Mouse (Mus musculus) limb, embryonic 10.5 days (tissue): ENCODE measurements at regions not wholly inside any gene's neighbourhood (a gene's known extent, or its start where the extent isn't known, plus 50 kb on each side); places are given as distances from the start of the nearest gene placed in this dataset.

Experiments
- DNase-seq: peaks from one replicate; pipeline ENCODE4 v3.0.0-alpha.2; 2017; ENCODE audit warnings: low spot score
- H3K27ac ChIP-seq: fragments of 300-500 bp; sonication (generic); 2 replicates; pipeline ENCODE4 v1.5.1; 2016; ENCODE audit warnings: mild to moderate bottlenecking
- H3K27me3 ChIP-seq: fragments of 300-500 bp; sonication (generic); 2 replicates; pipeline ENCODE4 v1.6.1; 2016; ENCODE audit warnings: low read depth, mild to moderate bottlenecking; ENCODE audit not compliant: poor library complexity, severe bottlenecking
- H3K36me3 ChIP-seq: fragments of 300-500 bp; sonication (generic); 2 replicates; pipeline ENCODE4 v1.6.1; 2016; ENCODE audit warnings: mild to moderate bottlenecking, moderate library complexity
- H3K4me1 ChIP-seq: fragments of 300-500 bp; sonication (generic); 2 replicates; pipeline ENCODE4 v1.6.1; 2016
- H3K4me3 ChIP-seq: fragments of 300-500 bp; sonication (generic); 2 replicates; pipeline ENCODE4 v1.5.1; 2016; ENCODE audit warnings: mild to moderate bottlenecking, moderate library complexity
- H3K9me3 ChIP-seq: fragments of 300-500 bp; sonication (generic); replicated peaks from 2 replicates; pipeline ENCODE4 v1.6.1; 2016; ENCODE audit warnings: mild to moderate bottlenecking
- WGBS: fragments of 180-500 bp; shearing (Covaris S2); methylation state at CpG from one replicate; pipeline ENCODE4 v1.1.7; 2016; 5-methylcytosine and 5-hydroxymethylcytosine counted together

DNA sequence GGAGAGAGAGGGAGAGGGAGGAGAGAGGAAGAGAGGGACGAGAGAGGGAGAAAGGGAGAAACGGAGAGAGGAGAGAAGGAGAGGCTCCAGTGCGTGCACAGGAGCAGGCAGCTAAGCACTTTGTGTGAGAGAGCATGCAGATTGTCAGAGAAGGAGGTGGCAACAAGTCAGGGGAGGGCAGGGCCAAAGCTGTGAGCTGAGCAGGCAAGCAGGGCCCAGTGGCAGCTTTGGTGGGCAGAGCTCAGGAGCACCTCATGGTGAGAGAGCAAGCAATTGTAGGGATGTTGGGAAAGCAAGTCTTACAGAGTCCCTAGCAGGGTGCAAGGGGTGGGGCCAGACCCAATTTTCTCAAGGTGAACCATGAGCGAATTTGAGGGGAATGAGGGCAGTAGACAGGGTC, 234.3 kb upstream of the Hey2 start:
- DNase-seq: no peak
- Histone ChIP-seq H3K4me1 (peaks cover 13% of the 10 kb centered on the region), H3K4me3 (no peak overlapping the region), H3K9me3 (no peaks in the 10 kb centered on the region), H3K27ac (peak overlapping the region; percentile 36; the same call in 1 of the 2 replicates), H3K36me3 (no peaks in the 10 kb centered on the region), H3K27me3 (no peaks in the 10 kb centered on the region)
- 27% methylated on average over 4 of the region's 4 CpGs for WGBS

DNA sequence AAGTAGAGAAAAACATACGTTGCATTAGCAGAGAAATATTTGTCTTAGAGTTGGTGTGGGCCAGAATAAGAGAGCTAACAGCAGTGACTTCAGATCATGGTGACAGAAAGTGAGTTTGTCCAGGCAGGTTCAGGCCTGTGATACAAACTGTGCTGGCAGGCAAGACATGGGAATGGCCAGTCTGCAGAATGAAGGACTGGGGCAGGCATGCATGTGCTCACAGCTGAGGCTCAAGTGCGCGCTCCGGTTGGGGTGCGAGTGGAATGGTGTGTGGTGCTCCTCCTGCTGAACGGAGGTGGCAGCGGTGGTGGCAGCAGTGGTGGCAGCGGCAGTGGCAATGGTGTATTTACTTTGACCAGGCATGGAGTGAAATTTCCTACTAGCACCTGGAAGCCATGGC, 233.8 kb upstream of the Hey2 start:
- Histone ChIP-seq H3K9me3 (no peaks in the 10 kb centered on the region), H3K27me3 (no peaks in the 10 kb centered on the region), H3K4me1 (peaks cover 13% of the 10 kb centered on the region), H3K36me3 (no peaks in the 10 kb centered on the region), H3K4me3 (no peak overlapping the region), H3K27ac (0 out of 2 replicates have a peak overlapping the region, but pooled peaks have one; percentile 36)
- 64% methylated on average over 8 of the region's 8 CpGs for WGBS
- no peak for DNase-seq

DNA sequence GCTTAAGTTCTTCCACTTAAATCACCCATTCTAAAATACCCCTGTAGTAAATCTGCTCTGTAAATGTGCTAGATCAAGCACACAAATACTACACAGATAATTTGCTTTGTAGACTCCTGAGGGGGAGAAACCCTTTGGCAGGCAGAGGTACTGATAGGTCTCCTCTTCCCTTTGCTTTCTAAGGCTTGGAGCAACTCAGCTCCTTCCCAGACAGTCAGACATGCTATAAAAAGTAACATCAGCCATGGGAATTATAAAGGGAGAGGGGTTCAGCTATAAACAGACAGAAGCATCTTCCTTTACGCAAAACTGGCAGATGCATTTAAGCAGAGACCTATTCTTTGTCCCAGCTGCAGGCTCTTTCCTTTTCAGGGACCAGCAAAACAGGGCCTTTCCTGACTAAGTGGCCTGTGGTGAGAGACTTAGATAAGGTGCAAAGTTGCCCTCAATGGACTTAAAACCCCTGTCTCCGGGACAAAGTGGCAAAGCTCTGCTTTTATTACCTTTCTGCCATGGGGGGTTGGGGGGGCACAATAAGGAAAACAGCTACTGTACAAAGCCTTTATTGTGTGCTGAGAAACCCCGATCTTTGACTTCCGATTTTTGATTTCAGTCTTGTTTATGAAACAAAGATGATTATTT, 231.5 kb upstream of the Hey2 start:
- Histone ChIP-seq H3K27me3 (no peaks in the 10 kb centered on the region), H3K4me1 (peaks cover 13% of the 10 kb centered on the region), H3K9me3 (no peaks in the 10 kb centered on the region), H3K27ac (no peak overlapping the region), H3K4me3 (no peak overlapping the region), H3K36me3 (no peaks in the 10 kb centered on the region)
- DNase-seq: no peak
- 70% methylated on average over 4 of the region's 4 CpGs for WGBS

DNA sequence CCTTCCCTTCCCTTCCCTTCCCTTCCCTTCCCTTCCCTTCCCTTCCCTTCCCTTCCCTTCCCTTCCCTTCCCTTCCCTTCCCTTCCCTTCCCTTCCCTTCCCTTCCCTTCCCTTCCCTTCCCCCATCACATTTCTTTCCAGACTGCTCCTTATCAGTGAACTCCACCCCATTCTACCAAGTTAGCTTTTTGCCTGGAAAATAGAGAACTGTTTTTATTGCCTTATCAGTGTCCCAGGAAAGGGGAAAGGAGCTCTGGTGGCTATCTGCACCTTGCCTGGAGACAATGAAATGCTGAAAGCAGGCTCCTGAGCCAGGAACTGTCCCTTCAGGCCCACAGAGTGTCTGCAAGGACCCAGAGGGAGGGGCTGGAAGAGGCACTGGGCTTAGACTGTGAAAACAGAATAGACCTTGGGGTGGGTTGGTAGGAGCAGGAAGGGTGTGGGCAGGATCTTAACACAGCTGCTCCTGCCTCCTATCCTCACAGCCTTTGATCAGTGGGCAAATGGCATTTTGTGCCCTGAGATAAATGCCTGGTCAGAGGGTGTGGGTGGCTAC, 226.1 kb upstream of the Hey2 start:
- Histone ChIP-seq H3K27me3 (no peaks in the 10 kb centered on the region), H3K36me3 (no peaks in the 10 kb centered on the region), H3K9me3 (no peaks in the 10 kb centered on the region), H3K4me1 (no peaks in the 10 kb centered on the region), H3K27ac (no peak overlapping the region), H3K4me3 (no peak overlapping the region)
- no peak for DNase-seq

DNA sequence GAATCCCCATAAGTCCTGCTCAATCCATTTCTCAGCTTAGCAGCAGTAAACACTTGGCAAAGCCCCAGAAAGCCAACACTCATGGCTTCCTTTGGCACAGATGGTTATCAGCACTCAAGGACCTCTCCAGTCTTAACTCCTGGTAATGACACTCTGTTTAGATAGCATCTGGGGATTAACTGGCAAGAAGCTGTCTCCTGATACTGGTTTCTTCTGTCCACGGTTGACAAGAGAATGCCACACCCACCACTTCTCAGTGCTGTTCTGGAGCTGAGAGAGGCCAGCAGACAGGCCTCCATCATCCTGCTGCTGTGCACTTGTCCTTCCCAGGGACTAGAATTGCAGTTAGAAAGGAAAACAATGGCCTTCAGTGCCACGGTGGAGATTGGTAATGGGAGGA, 220.1 kb upstream of the Hey2 start:
- no peaks in the 10 kb centered on the region for H3K4me1 ChIP-seq
- H3K36me3 ChIP-seq: no peaks in the 10 kb centered on the region
- 47% methylated on average over 2 of the region's 2 CpGs for WGBS
- no peak for DNase-seq
- no peak overlapping the region for H3K27ac ChIP-seq
- H3K27me3 ChIP-seq: no peaks in the 10 kb centered on the region
- no peaks in the 10 kb centered on the region for H3K9me3 ChIP-seq
- no peak overlapping the region for H3K4me3 ChIP-seq

DNA sequence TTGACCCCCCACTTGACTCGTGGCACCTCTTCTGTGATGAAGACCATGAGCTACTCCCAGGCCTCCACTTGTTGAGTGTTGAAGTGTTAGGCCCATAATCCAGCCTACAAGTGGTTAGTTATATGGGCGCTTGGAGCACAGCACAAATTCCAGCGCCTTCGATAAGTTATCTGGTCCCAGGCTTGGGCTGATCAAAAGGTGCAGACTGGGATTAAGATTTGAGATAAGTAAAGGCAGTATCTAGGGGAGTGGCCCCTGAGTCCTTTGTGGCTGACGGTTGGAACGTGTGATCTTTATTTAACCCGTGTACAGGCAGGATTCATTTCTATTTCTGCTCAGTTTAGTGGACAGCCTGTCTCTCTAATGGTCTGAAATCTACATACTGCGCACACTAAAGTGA, 210.7 kb upstream of the Hey2 start:
- no peak for DNase-seq
- WGBS: 89% methylated on average over 8 of the region's 8 CpGs
- Histone ChIP-seq H3K27ac (no peak overlapping the region), H3K9me3 (no peaks in the 10 kb centered on the region), H3K27me3 (no peaks in the 10 kb centered on the region), H3K4me3 (no peak overlapping the region), H3K4me1 (no peaks in the 10 kb centered on the region), H3K36me3 (no peaks in the 10 kb centered on the region)

DNA sequence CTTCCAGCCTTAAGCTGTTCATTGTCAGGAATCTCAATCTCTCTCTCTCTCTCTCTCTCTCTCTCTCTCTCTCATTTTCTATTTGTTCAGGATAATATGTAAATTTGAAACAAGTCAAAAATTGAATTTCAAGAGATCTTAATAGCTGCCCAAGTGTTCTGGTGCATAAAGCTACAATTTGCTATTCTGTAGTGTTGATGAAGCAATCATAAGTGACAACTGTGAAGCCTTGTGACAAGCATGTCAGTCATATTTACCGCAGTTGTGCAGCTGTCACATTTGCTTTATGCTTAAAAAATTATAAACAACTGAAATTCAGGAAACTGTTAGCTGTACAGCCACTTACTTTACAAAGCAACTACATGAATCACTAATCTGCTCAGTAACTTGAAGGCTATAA, 208.6 kb upstream of the Hey2 start:
- WGBS: 94% methylated on average over 1 of the region's 1 CpGs
- Histone ChIP-seq H3K4me3 (no peak overlapping the region), H3K36me3 (no peaks in the 10 kb centered on the region), H3K27ac (no peak overlapping the region), H3K4me1 (no peaks in the 10 kb centered on the region), H3K9me3 (no peaks in the 10 kb centered on the region), H3K27me3 (no peaks in the 10 kb centered on the region)
- DNase-seq: no peak

DNA sequence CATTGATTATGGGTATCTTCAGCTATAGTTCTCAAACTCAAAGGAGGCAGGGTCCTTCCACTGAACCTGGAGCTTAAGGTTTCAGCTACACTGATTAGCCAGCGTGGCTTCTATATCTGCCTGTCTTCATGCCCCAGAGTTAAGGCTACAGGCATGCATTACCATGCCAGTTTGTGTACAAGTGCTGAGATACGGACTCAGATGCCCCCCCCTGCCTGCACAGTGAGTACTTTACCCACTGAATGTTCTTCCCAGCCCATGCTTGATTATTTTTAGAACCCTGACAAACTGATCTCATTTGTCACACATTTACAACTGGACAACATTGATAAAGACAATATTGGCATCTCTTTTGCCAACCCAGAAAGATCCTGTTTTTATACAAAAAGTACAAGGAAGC, 206.8 kb upstream of the Hey2 start:
- Histone ChIP-seq H3K27me3 (no peaks in the 10 kb centered on the region), H3K27ac (no peak overlapping the region), H3K9me3 (no peaks in the 10 kb centered on the region), H3K4me3 (no peak overlapping the region), H3K4me1 (no peaks in the 10 kb centered on the region), H3K36me3 (no peaks in the 10 kb centered on the region)
- no peak for DNase-seq
- WGBS: 81% methylated on average over 2 of the region's 2 CpGs

DNA sequence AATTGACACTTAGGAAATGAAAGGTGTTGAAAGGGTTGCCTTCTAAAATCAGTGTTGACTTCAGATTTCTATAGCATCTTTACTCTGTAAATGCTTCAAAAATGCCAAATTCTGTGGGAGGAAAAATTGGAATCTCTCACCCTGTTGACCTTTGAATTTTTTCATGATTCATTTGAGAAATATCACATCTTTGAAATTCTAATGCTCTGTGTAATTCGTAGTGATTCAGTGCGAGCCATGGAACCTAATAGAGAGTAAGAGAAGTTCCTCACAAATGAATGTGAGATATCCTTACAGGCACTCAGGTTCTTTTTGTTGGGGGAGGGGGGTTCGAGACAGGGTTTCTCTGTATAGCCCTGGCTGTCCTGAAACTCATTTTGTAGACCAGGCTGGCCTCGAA, 193.0 kb upstream of the Hey2 start:
- Histone ChIP-seq H3K27me3 (no peaks in the 10 kb centered on the region), H3K9me3 (no peaks in the 10 kb centered on the region), H3K36me3 (no peaks in the 10 kb centered on the region), H3K27ac (no peak overlapping the region), H3K4me3 (no peak overlapping the region), H3K4me1 (no peaks in the 10 kb centered on the region; the same call in 1 of the 2 replicates)
- no peak for DNase-seq
- 86% methylated on average over 4 of the region's 4 CpGs for WGBS

DNA sequence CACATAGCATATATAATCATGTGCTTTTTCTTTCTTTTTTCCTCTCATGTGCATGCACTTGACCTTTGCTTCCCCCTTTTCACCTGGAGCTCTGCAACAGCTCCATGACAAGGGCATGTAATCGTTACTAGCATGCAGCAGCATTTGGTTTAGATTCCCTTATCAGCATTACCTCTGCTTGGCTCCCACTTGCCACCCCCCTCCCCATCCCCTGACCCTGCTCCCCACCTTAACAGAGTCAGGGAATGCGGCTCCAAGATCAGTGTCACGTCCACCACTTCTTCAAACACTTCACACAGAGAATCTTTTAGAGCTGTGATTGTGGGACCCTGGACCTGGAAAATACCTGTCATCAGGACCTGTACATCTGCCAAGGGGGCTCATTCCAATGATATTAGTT, 192.2 kb upstream of the Hey2 start:
- Histone ChIP-seq H3K36me3 (no peaks in the 10 kb centered on the region), H3K27me3 (no peaks in the 10 kb centered on the region), H3K4me3 (no peak overlapping the region), H3K4me1 (no peaks in the 10 kb centered on the region; the same call in 1 of the 2 replicates), H3K9me3 (no peaks in the 10 kb centered on the region), H3K27ac (no peak overlapping the region)
- no peak for DNase-seq
- whole genome bisulfite sequencing: 36% methylated on average over 3 of the region's 3 CpGs

DNA sequence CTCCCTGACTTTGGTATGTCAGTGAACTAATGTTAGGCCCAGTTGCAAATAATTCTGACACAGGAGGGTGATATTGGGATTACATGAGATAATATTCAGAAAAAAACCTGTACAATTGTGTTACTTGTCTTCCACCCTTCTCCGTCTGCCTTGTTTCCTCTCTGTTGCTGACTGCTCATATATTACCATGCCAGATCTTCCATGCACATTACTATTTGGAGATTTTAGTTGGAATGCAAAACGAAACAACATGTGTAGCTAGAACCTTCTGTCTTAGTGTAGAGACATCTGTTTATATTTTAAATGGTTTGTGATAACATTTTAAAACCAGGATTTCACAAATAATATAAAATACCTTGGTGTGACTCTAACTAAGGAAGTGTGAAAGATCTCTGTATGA, 188.1 kb upstream of the Hey2 start:
- no peak for DNase-seq
- H3K9me3 ChIP-seq: no peaks in the 10 kb centered on the region
- WGBS: 83% methylated on average over 2 of the region's 2 CpGs
- no peak overlapping the region for H3K4me3 ChIP-seq
- no peaks in the 10 kb centered on the region for H3K27me3 ChIP-seq
- no peaks in the 10 kb centered on the region for H3K36me3 ChIP-seq
- no peaks in the 10 kb centered on the region; the same call in 1 of the 2 replicates for H3K4me1 ChIP-seq
- no peak overlapping the region for H3K27ac ChIP-seq

DNA sequence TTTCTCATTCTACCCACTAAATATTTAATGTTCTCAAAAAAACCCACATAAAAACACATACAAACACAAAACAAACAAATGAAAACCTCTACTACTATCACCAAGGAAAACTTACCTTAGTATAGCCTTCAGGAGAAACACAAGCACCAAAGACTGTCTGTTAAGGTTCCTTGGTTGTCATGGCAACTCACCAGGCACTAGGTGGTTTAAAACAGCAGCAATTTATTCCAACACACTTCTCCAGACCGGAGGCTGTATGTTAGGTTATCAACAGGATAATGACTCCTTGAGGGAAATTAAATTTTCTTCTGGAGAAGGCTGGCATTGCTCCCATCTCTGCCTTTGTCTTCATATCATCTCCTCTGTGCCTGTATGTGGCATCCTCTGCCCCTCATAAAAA, 183.8 kb upstream of the Hey2 start:
- no peak overlapping the region for H3K4me3 ChIP-seq
- 68% methylated on average over 1 of the region's 1 CpGs for WGBS
- H3K36me3 ChIP-seq: no peaks in the 10 kb centered on the region
- DNase-seq: no peak
- no peak overlapping the region for H3K27ac ChIP-seq
- H3K27me3 ChIP-seq: no peaks in the 10 kb centered on the region
- no peaks in the 10 kb centered on the region for H3K9me3 ChIP-seq
- H3K4me1 ChIP-seq: peaks cover 4% of the 10 kb centered on the region; the same call in 1 of the 2 replicates

DNA sequence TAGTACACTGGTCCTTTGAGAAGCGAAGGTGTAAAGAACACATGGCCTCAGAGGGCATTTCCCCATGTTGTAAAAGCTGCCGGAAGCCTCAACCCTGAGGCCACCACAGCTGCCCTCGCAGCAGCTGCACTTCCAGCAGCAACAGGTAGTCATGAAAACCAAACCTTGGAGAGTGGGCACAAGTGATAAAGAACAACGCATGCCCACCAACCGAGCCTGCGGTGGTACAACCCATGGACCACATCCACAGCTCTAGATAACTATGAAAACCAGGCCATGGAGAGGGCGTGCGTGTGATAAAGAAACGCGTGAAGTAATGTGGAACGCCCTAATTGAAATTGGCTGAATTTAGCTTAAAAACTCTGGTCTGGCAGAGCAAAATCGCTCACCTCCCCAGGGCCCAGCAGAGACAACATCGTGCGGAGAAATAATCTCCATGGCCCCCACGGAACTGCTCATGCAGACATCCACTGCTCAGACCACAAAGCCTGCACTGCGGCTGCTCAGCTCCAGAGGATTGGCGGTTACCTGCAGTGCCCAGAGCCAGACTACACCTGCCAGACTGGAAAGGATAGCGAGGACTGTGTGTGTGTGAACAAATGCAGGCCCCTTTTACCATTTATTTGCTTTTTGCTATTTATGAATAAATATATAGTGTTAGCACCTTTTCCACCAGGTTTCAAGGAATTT, 170.2 kb upstream of the Hey2 start:
- WGBS: 82% methylated on average over 18 of the region's 18 CpGs
- Histone ChIP-seq H3K27ac (no peak overlapping the region), H3K9me3 (no peaks in the 10 kb centered on the region), H3K27me3 (peaks cover 7% of the 10 kb centered on the region; the same call in 1 of the 2 replicates), H3K4me3 (no peak overlapping the region), H3K4me1 (peaks cover 38% of the 10 kb centered on the region), H3K36me3 (no peaks in the 10 kb centered on the region)
- no peak for DNase-seq
